ENCODE assay signal across 8 mouse cellular contexts in the genomic region with DNA sequence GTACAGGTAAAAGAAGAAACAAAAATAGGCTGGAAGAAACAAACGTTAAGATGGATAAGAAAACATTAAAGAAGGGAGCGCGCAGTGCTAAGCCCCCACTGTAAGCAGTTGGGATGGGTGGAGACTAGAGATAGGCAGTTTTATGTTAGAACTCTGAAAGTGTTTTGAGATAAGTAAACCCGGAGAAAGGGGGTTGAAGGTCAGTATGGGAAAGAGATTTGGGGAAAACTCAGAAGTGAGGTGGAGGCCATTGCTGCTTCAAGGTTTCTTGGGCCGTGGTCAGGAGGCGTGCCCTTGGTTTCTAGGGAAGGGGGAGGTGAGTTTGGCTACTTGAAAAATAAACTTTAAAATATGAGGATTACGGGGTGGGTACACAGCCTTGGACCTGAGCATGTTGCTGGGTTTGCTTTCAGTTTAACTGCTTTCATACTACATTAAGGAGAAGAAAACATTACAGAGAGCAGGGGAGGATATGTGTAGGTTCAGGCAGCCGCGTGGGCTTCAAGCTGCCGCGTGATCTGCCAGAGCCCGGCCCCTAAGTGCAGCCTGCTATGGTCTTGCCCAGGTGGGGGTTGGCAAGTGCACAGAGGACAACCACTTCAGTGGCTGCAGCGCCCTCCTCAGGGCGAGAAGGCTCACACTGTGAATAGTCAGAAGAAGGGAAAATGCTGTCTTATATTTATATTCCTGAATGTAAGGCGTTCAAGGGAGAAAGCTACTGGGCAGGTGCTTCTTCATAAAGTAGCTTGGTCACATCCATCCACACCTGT. TPM values are rescaled to one million over a fixed set of nuclear protein-coding genes. Genes with fewer than 3 reads are reported as not detected.
A peak's percentile ranks its signal among the peaks of the same experiment; 100 is the strongest.
DNase-seq lines count a peak whose midpoint lies in the region.

No protein-coding gene starts in this region.

- peak; percentile 43 for DNase-seq in layer of hippocampus, adult 11-12 months (ENCODE audit: low spot score)
- DNase-seq in layer of hippocampus, postnatal 25 days (ENCODE audit: extremely low spot score in 1 of 2, low spot score in 1 of 2) = no peak
- peak; percentile 53 to 71 for DNase-seq in adrenal gland, postnatal 36 days
- peak; percentile 41 for DNase-seq in liver
- peak; percentile 38 for DNase-seq in right cerebral cortex, postnatal 25 days
- no peak for DNase-seq in yolk sac, embryonic 10.5 days (ENCODE audit: low spot score)
- DNase-seq in cerebellum, postnatal 25 days = no peak
- DNase-seq in MN1 (ENCODE audit: low spot score) = no peak

RNA-seq across cellular contexts. Expression of a gene that starts 3.4 kb away (rescaled TPM):
- total RNA-seq in layer of hippocampus, postnatal 25 days (2021) = not detected
- total RNA-seq in adrenal gland, postnatal 36 days (2021) = not detected

RNA-seq across cellular contexts. Expression of a gene that starts 41.7 kb away (rescaled TPM):
- 100 to 1,000 TPM; 237 to 239 TPM for total RNA-seq in layer of hippocampus, postnatal 25 days (2021)
- 100 to 1,000 TPM in 1 of 2 experiments, 10 to 100 TPM in 1; 99.9 to 114 TPM for total RNA-seq in adrenal gland, postnatal 36 days (2021)

RNA-seq across cellular contexts. Expression of a gene that starts 48.3 kb away (rescaled TPM):
- total RNA-seq in layer of hippocampus, postnatal 25 days (2021) = 100 to 1,000 TPM in 1 of 2 experiments, 10 to 100 TPM in 1; 93.5 to 103 TPM
- 10 to 100 TPM; 29.2 to 36.1 TPM for total RNA-seq in adrenal gland, postnatal 36 days (2021)

RNA-seq across cellular contexts. Expression of a gene that starts 54.2 kb away (rescaled TPM):
- total RNA-seq in layer of hippocampus, postnatal 25 days (2021) = 100 to 1,000 TPM; 219 to 221 TPM
- total RNA-seq in adrenal gland, postnatal 36 days (2021) = 10 to 100 TPM; 72.9 to 79.3 TPM

Comparison
In these comparisons a context has a peak if more than half of its experiments do, and no peak if none do; other contexts are left out.
1. DNase-seq: peak in layer of hippocampus, adult 11-12 months (single experiment), adrenal gland, postnatal 36 days (2 of 2), liver (single experiment) and right cerebral cortex, postnatal 25 days (single experiment); none in layer of hippocampus, postnatal 25 days (0 of 2), yolk sac, embryonic 10.5 days (single experiment), cerebellum, postnatal 25 days (0 of 2) and MN1 (single experiment).